Mouse (Mus musculus) midbrain, embryonic 14.5 days (tissue): ENCODE data around the gene Kcnq2. TPM values are rescaled to one million over a fixed set of nuclear protein-coding genes. Genes with fewer than 3 reads are reported as not detected.

ENCODE experiments used
- ATAC-seq: fragments of 200-750 bp; cut with Nextera tagmentation; 2 replicates; pipeline ENCODE4 v1.8.0; 2017; ENCODE audit warnings: moderate number of reproducible peaks, moderate library complexity; ENCODE audit not compliant: low FRiP score, low TSS enrichment
- DNase-seq: peaks from one replicate; pipeline ENCODE4 v3.0.0-alpha.2; 2015
- H3K27ac ChIP-seq: fragments of 300-500 bp; sonication (generic); replicated peaks from 2 replicates; pipeline ENCODE4 v1.5.1; 2014; ENCODE audit warnings: mild to moderate bottlenecking, low read depth, low read length, moderate library complexity
- H3K27me3 ChIP-seq: fragments of 300-500 bp; sonication (generic); 2 replicates; pipeline ENCODE4 v1.6.1; 2014; ENCODE audit warnings: low read length, control low read depth, mixed read lengths; ENCODE audit not compliant: control insufficient read depth, insufficient read depth
- H3K36me3 ChIP-seq: fragments of 300-500 bp; sonication (generic); 2 replicates; pipeline ENCODE4 v1.6.1; 2014; ENCODE audit warnings: low read length, control low read depth; ENCODE audit not compliant: control insufficient read depth, insufficient read depth
- H3K4me1 ChIP-seq: fragments of 300-500 bp; sonication (generic); 2 replicates; pipeline ENCODE4 v1.6.1; 2014; ENCODE audit warnings: mild to moderate bottlenecking, antibody characterized with exemption, low read length, control low read depth; ENCODE audit not compliant: control insufficient read depth, insufficient read depth
- H3K4me2 ChIP-seq: fragments of 300-500 bp; sonication (generic); 2 replicates; pipeline ENCODE4 v1.6.1; 2014; ENCODE audit warnings: mild to moderate bottlenecking, low read length, moderate library complexity
- H3K4me3 ChIP-seq: fragments of 300-500 bp; sonication (generic); replicated peaks from 2 replicates; pipeline ENCODE4 v1.5.1; 2014; ENCODE audit warnings: low read depth, low read length
- H3K9ac ChIP-seq: fragments of 300-500 bp; sonication (generic); replicated peaks from 2 replicates; pipeline ENCODE4 v1.6.1; 2014; ENCODE audit warnings: mild to moderate bottlenecking, low read length, moderate library complexity
- H3K9me3 ChIP-seq: fragments of 300-500 bp; sonication (generic); 2 replicates; pipeline ENCODE4 v1.6.1; 2016; ENCODE audit warnings: low read length, control low read depth, mixed read lengths; ENCODE audit not compliant: control insufficient read depth
- WGBS: fragments of 180-500 bp; shearing (Covaris S2); extraction: QIAGEN DNeasy Blood & Tissue Kit; methylation state at CpG from one replicate; pipeline ENCODE4 v1.1.7; 2014; 5-methylcytosine and 5-hydroxymethylcytosine counted together
- polyA plus RNA-seq: library from polyadenylated mRNA; unstranded; fragments of >200 nt; fragmentation: Nextera tagmentation; extraction: Ambion mirVana; gene quantifications from 2 replicates; pipeline ENCODE4 v1.2.1, GENCODE M21; 2014

The Kcnq2 gene
- polyA plus RNA-seq, 1 experiment from 2014 or later, result 52.4 TPM

DNA sequence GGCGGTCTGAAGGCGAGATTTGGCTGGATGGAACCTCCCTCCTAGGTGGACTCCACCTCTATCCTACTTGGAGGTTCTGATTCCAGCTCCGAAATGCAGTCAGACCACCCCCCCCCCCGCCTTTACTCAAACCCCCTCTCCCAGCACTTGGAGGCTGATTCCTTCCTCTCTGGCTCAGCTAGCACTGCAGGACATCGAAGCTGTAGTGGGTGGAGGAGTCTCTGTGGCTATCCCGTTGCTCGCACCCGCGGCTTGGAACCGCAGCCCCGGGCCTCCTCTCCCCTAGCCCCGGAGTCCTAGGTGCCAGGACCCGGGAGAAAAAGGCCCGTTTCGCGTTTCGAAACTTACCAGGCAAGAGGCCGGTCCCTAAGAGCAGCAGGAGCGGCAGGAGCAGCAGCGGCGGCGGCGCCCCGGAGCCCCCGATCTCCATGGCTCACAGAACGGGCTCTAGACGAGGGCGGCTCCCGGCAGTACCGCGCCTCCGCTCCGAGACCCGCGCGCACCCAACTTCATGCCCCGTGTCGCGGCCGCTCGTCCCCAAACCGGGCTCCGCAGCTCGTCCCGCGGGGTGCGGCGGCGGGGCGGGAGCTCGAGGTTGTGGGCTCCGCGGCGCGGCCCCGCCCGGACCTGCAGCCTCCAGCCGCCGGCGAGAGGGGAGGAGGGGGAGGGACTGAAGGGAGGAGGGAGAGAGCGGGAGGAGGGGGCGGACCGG, 96.3 kb downstream of the Kcnq2 start:
- no peaks in the 10 kb centered on the region for H3K27me3 ChIP-seq
- H3K4me1 ChIP-seq, result peaks cover 37% of the 10 kb centered on the region
- peak overlapping the region; percentile 68 for H3K27ac ChIP-seq
- peak overlapping the region; percentile 86 for H3K4me2 ChIP-seq
- peak overlapping the region; percentile 79 for H3K9ac ChIP-seq
- H3K4me3 ChIP-seq, result peak overlapping the region; percentile 67
- ATAC-seq, result peak; percentile 24; the same call in 1 of the 2 replicates
- under 1% methylated on average over 62 of the region's 63 CpGs for WGBS
- peak; percentile 74 for DNase-seq
- H3K36me3 ChIP-seq, result peaks cover 14% of the 10 kb centered on the region
- H3K9me3 ChIP-seq, result no peaks in the 10 kb centered on the region

DNA sequence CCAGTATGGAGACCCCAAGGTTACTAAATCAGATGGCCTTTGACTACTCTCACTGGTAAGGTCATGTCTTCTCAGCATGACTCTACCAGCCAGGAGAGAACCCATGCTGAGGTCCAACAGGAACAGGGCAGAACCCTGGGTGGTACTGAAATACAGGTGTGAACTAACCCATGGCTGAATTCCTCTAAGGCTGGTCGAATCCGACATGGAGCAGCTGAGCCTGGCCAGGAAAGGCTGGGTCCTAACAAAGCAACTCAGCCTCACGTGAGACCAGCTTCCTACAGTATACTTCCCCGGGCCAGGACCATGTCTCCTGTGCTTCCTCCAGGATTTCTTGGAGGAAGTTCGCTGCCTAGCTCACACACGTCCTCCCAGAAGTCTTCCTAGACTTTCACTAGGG, 98.5 kb downstream of the Kcnq2 start:
- ATAC-seq (no peak), DNase-seq (no peak)
- Histone ChIP-seq H3K4me3 (no peak overlapping the region), H3K9ac (no peak overlapping the region), H3K9me3 (no peaks in the 10 kb centered on the region), H3K4me1 (peaks cover 15% of the 10 kb centered on the region), H3K27ac (no peak overlapping the region), H3K27me3 (no peaks in the 10 kb centered on the region), H3K36me3 (peaks cover 31% of the 10 kb centered on the region), H3K4me2 (no peak overlapping the region)
- WGBS, result 85% methylated on average over 6 of the region's 6 CpGs

DNA sequence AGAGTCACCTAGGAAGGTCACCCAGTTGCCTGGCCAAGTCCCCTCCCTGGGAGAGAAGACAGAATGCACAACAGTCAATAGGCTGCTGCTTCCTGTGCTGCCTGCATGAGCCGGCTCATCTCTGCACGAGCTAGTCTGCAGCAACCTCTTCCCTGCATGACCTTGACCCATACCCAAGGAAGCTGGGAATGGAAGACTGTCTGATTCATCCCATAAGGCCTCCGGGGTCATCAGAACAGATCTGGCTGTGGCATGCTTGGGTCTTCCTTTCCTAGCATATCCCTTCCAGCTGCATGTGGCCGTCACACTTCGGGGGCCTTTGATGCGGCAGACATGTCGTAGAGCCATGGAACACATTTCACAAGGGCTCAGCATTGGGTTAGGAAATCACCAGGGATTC, 99.9 kb downstream of the Kcnq2 start:
- Histone ChIP-seq H3K27ac (no peak overlapping the region), H3K9ac (no peak overlapping the region), H3K4me2 (no peak overlapping the region), H3K4me1 (peaks cover 13% of the 10 kb centered on the region), H3K27me3 (no peaks in the 10 kb centered on the region), H3K36me3 (peaks cover 38% of the 10 kb centered on the region), H3K4me3 (no peak overlapping the region), H3K9me3 (no peaks in the 10 kb centered on the region)
- 78% methylated on average over 7 of the region's 7 CpGs for WGBS
- DNase-seq (no peak), ATAC-seq (no peak)

DNA sequence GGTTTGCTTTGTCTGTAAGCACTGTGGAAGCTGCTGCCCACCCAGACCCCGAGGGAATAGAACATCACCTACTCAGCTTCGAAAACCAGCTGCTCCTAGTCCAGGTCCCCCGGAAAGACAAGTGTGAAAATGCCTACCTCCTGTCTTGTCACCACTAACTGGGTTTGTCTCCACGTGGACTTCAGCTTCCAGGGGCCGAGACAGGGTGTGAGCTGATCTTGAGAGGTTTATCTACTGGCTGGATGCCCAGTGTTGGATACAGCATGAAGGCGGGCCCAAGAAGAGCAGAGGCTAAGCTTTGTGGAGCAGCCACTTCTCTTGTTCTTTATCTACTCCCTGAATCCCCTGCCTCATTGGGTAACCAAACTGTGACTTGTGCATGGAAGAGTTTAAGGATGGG, 101.8 kb downstream of the Kcnq2 start:
- Histone ChIP-seq H3K27ac (no peak overlapping the region), H3K4me1 (peaks cover 7% of the 10 kb centered on the region), H3K4me2 (no peak overlapping the region), H3K9ac (no peak overlapping the region), H3K27me3 (no peaks in the 10 kb centered on the region), H3K9me3 (no peaks in the 10 kb centered on the region), H3K4me3 (no peak overlapping the region), H3K36me3 (peaks cover 52% of the 10 kb centered on the region)
- DNase-seq, result no peak
- 77% methylated on average over 6 of the region's 6 CpGs for WGBS
- ATAC-seq, result no peak

DNA sequence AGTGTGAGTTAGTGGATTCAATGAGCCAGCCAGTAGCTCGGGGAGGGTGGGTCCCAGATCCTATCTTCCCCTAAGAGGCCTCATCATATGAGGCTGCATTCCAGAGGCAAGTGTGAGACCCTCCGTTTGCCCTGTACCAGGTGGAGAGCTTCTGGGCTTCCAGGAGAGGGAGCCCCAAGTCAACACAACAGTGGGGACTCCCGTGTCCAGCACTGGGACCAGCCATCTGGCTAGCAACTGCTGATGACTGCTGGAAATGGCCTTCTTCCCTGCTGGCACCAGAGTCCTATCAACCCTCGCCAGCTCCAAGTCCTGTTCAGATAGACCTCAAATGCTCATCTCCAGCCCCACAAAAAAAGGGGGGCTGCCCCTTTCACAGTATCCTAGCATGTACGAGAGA, 102.7 kb downstream of the Kcnq2 start:
- WGBS, result 50% methylated on average over 5 of the region's 5 CpGs
- no peaks in the 10 kb centered on the region for H3K9me3 ChIP-seq
- no peaks in the 10 kb centered on the region for H3K27me3 ChIP-seq
- H3K4me3 ChIP-seq, result no peak overlapping the region
- H3K4me2 ChIP-seq, result no peak overlapping the region
- no peak overlapping the region for H3K9ac ChIP-seq
- peak; percentile 64 for DNase-seq
- no peak overlapping the region for H3K27ac ChIP-seq
- no peak for ATAC-seq
- peaks cover 1% of the 10 kb centered on the region; the same call in 1 of the 2 replicates for H3K4me1 ChIP-seq
- peaks cover 61% of the 10 kb centered on the region for H3K36me3 ChIP-seq

DNA sequence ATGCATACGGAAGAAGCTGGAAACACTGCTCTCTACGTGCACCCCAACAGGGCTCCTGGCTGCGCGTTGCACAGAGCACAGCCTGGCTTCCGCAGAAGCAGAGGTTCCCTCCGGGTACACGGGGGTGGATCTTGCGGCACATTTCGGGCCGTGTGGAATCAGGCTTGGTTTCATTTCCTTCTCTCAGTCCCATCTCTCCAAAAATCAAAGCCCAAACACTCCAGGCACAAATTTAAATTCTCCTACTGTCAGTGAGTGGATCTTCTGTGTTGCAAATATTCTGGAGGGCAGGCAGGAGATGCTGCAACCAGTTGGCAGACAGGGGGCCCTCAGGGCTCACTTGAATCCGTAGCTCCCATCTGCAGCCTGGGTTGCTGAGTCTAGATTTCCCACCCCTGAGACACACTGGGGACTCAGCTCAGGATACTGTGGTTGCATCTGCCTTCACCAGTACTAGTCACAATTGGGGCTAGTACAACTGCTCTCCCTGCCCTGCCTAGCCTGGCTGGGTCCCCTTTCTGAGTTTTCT, 103.6 kb downstream of the Kcnq2 start:
- no peaks in the 10 kb centered on the region for H3K9me3 ChIP-seq
- 83% methylated on average over 11 of the region's 11 CpGs for WGBS
- no peak overlapping the region for H3K9ac ChIP-seq
- 0 out of 2 replicates have a peak, but pooled peaks cover 5% of the 10 kb centered on the region for H3K4me1 ChIP-seq
- H3K27ac ChIP-seq, result no peak overlapping the region
- H3K27me3 ChIP-seq, result no peaks in the 10 kb centered on the region
- DNase-seq (no peak), ATAC-seq (no peak)
- H3K4me2 ChIP-seq, result no peak overlapping the region
- no peak overlapping the region for H3K4me3 ChIP-seq
- H3K36me3 ChIP-seq, result peaks cover 62% of the 10 kb centered on the region

Other genes with a start within 250 kb of the Kcnq2 start
- 44.4 and 59.1 TPM in 2 replicates for gene Ythdf1, start 214.4 kb downstream of the Kcnq2 start, polyA plus RNA-seq
- 0.18 and 0.38 TPM in 2 replicates for gene Birc7, start 206.3 kb downstream of the Kcnq2 start, polyA plus RNA-seq
- 89.6 and 94.9 TPM in 2 replicates for gene Nkain4, start 180.6 kb downstream of the Kcnq2 start, polyA plus RNA-seq
- gene Arfgap1, start 168.1 kb downstream of the Kcnq2 start, polyA plus RNA-seq, result 86.6 and 92.4 TPM in 2 replicates
- 0.16 and 0.24 TPM in 2 replicates for gene Col20a1, start 148.8 kb downstream of the Kcnq2 start, polyA plus RNA-seq
- gene Chrna4, start 91.8 kb downstream of the Kcnq2 start, polyA plus RNA-seq, result 50.8 and 52.6 TPM in 2 replicates
- gene Eef1a2, start 21.7 kb upstream of the Kcnq2 start, polyA plus RNA-seq, result 12.7 and 14.1 TPM in 2 replicates
- gene Ppdpf, start 51.9 kb upstream of the Kcnq2 start, polyA plus RNA-seq, result 442 and 539 TPM in 2 replicates
- not detected in 2 replicates for gene Ptk6, start 67.5 kb upstream of the Kcnq2 start, polyA plus RNA-seq
- 0.11 and 0.16 TPM in 2 replicates for gene Srms, start 77.9 kb upstream of the Kcnq2 start, polyA plus RNA-seq
- gene Fndc11, start 84.7 kb upstream of the Kcnq2 start, polyA plus RNA-seq, result 0.39 and 0.49 TPM in 2 replicates
- gene Helz2, start 106.7 kb upstream of the Kcnq2 start, polyA plus RNA-seq, result 0.19 and 0.39 TPM in 2 replicates
- 15.7 and 19.5 TPM in 2 replicates for gene Gmeb2, start 152.7 kb upstream of the Kcnq2 start, polyA plus RNA-seq
- 1,182 and 1,543 TPM in 2 replicates for gene Stmn3, start 179.2 kb upstream of the Kcnq2 start, polyA plus RNA-seq
- 40.3 and 46.9 TPM in 2 replicates for gene Rtel1, start 184.4 kb upstream of the Kcnq2 start, polyA plus RNA-seq
- gene Zgpat, start 229.6 kb upstream of the Kcnq2 start, polyA plus RNA-seq, result 65.0 and 67.7 TPM in 2 replicates
- gene Arfrp1, start 230.1 kb upstream of the Kcnq2 start, polyA plus RNA-seq, result 65.8 and 76.2 TPM in 2 replicates
- 43.7 and 50.1 TPM in 2 replicates for gene Lime1, start 244.8 kb upstream of the Kcnq2 start, polyA plus RNA-seq